ENCODE assay signal across 12 mouse cellular contexts in the genomic region with DNA sequence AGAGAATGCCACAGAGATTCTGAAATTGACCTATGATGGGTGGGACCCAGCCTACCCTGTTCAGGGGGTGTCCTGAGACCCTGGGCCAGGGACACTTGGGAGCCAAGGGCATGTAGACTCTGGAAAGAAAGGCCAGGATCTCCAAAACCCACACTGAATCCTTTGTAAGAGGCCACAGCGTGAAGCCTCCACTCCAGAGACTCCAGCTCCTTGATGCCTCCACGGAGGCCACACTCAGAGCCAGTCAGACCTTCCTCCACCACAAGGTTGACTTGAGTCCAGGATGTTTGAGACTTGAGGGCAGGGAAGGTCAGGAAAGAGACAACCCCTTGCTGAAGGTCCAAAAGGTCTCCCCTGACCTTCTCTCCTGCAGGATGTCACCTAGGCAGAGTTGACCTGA. TPM values are rescaled to one million over a fixed set of nuclear protein-coding genes. Genes with fewer than 3 reads are reported as not detected.
DNase-seq lines count a peak whose midpoint lies in the region; ATAC-seq lines count a peak whose summit lies in the region.
"Had no signal": no experiment of that assay in that cellular context is flagged by ENCODE, and none has a peak within 500 bp of the region (broad histone marks: within the 10 kb centered on the region; RNA-seq: fewer than 3 reads in every experiment).

No protein-coding gene starts in this region.

- H3K4me3 ChIP-seq in hindbrain, embryonic 10.5 days: peak overlapping the region; percentile 62
- no peak overlapping the region for H3K4me3 ChIP-seq in hindbrain, embryonic 12.5 days
- no peak overlapping the region for H3K4me3 ChIP-seq in midbrain, embryonic 12.5 days
- H3K4me3 ChIP-seq in midbrain, embryonic 15.5 days: no peak overlapping the region
- H3K4me3 ChIP-seq in limb, embryonic 10.5 days: no peak overlapping the region
- no peak overlapping the region for H3K4me3 ChIP-seq in neural tube, embryonic 12.5 days
- H3K4me3 ChIP-seq in kidney, embryonic 16.5 days (ENCODE audit: low read length): no peak overlapping the region

- peaks cover 21% of the 10 kb centered on the region for H3K4me1 ChIP-seq in hindbrain, embryonic 10.5 days (replicated peaks)
- peaks cover 16% of the 10 kb centered on the region for H3K4me1 ChIP-seq in hindbrain, embryonic 12.5 days
- H3K4me1 ChIP-seq in midbrain, embryonic 12.5 days: peaks cover 7% of the 10 kb centered on the region; the same call in 1 of the 2 replicates
- H3K4me1 ChIP-seq in midbrain, embryonic 15.5 days: peaks cover 12% of the 10 kb centered on the region
- peaks cover 28% of the 10 kb centered on the region for H3K4me1 ChIP-seq in limb, embryonic 10.5 days
- H3K4me1 ChIP-seq in neural tube, embryonic 12.5 days: peaks cover 13% of the 10 kb centered on the region
- peaks cover 10% of the 10 kb centered on the region; the same call in 1 of the 2 replicates for H3K4me1 ChIP-seq in kidney, embryonic 16.5 days (ENCODE audit: insufficient read depth, low read length)

- H3K36me3 ChIP-seq in hindbrain, embryonic 10.5 days: peaks cover 18% of the 10 kb centered on the region
- H3K36me3 ChIP-seq in hindbrain, embryonic 12.5 days: peaks cover 19% of the 10 kb centered on the region
- peaks cover 16% of the 10 kb centered on the region; the same call in 1 of the 2 replicates for H3K36me3 ChIP-seq in midbrain, embryonic 12.5 days
- H3K36me3 ChIP-seq in midbrain, embryonic 15.5 days (replicated peaks): 0 out of 2 replicates have a peak, but pooled peaks cover 9% of the 10 kb centered on the region
- peaks cover 30% of the 10 kb centered on the region for H3K36me3 ChIP-seq in limb, embryonic 10.5 days
- H3K36me3 ChIP-seq in neural tube, embryonic 12.5 days: peaks cover 11% of the 10 kb centered on the region
- peaks cover 8% of the 10 kb centered on the region; the same call in 1 of the 2 replicates for H3K36me3 ChIP-seq in kidney, embryonic 16.5 days (ENCODE audit: insufficient read depth, low read length)

- H3K9me3 ChIP-seq in hindbrain, embryonic 10.5 days: no peaks in the 10 kb centered on the region
- H3K9me3 ChIP-seq in hindbrain, embryonic 12.5 days (replicated peaks): no peaks in the 10 kb centered on the region
- H3K9me3 ChIP-seq in midbrain, embryonic 12.5 days: no peaks in the 10 kb centered on the region
- no peaks in the 10 kb centered on the region for H3K9me3 ChIP-seq in midbrain, embryonic 15.5 days
- H3K9me3 ChIP-seq in limb, embryonic 10.5 days (replicated peaks): no peaks in the 10 kb centered on the region
- H3K9me3 ChIP-seq in neural tube, embryonic 12.5 days: no peaks in the 10 kb centered on the region
- H3K9me3 ChIP-seq in kidney, embryonic 16.5 days (ENCODE audit: low read length): no peaks in the 10 kb centered on the region

- peaks cover 24% of the 10 kb centered on the region for H3K27me3 ChIP-seq in hindbrain, embryonic 10.5 days (ENCODE audit: insufficient read depth, poor library complexity, severe bottlenecking)
- no peaks in the 10 kb centered on the region; the same call in 1 of the 2 replicates for H3K27me3 ChIP-seq in hindbrain, embryonic 12.5 days
- peaks cover 27% of the 10 kb centered on the region; the same call in 1 of the 2 replicates for H3K27me3 ChIP-seq in midbrain, embryonic 12.5 days
- H3K27me3 ChIP-seq in midbrain, embryonic 15.5 days (replicated peaks): no peaks in the 10 kb centered on the region
- H3K27me3 ChIP-seq in limb, embryonic 10.5 days (ENCODE audit: low read depth, poor library complexity, severe bottlenecking): no peaks in the 10 kb centered on the region
- no peaks in the 10 kb centered on the region for H3K27me3 ChIP-seq in neural tube, embryonic 12.5 days (replicated peaks)
- H3K27me3 ChIP-seq in kidney, embryonic 16.5 days (ENCODE audit: insufficient read depth, low read length): no peaks in the 10 kb centered on the region

- no peak overlapping the region for H3K27ac ChIP-seq in hindbrain, embryonic 10.5 days
- no peak overlapping the region for H3K27ac ChIP-seq in hindbrain, embryonic 12.5 days
- H3K27ac ChIP-seq in midbrain, embryonic 12.5 days (replicated peaks): no peak overlapping the region
- H3K27ac ChIP-seq in midbrain, embryonic 15.5 days: no peak overlapping the region
- H3K27ac ChIP-seq in limb, embryonic 10.5 days: no peak overlapping the region
- H3K27ac ChIP-seq in neural tube, embryonic 12.5 days: no peak overlapping the region
- no peak overlapping the region for H3K27ac ChIP-seq in kidney, embryonic 16.5 days (ENCODE audit: low read length)

- peak; percentile 1 for DNase-seq in hindbrain, embryonic 10.5 days (ENCODE audit: low spot score)
- peak; percentile 32 for DNase-seq in limb, embryonic 10.5 days (ENCODE audit: low spot score)
- DNase-seq: forebrain, postnatal 0 days; kidney, adult 2 months had no signal

- 90% methylated on average over 2 of the region's 2 CpGs for WGBS in hindbrain, embryonic 10.5 days
- WGBS in hindbrain, embryonic 12.5 days: 85% methylated on average over 2 of the region's 2 CpGs
- 93% methylated on average over 2 of the region's 2 CpGs for WGBS in midbrain, embryonic 12.5 days
- WGBS in midbrain, embryonic 15.5 days: 87% methylated on average over 2 of the region's 2 CpGs
- WGBS in limb, embryonic 10.5 days: 84% methylated on average over 2 of the region's 2 CpGs
- WGBS in neural tube, embryonic 12.5 days: 84% methylated on average over 2 of the region's 2 CpGs
- WGBS in kidney, embryonic 16.5 days: 81% methylated on average over 2 of the region's 2 CpGs

- H3K9ac ChIP-seq in hindbrain, embryonic 12.5 days: no peak overlapping the region
- H3K9ac ChIP-seq in midbrain, embryonic 12.5 days (replicated peaks): no peak overlapping the region
- no peak overlapping the region for H3K9ac ChIP-seq in midbrain, embryonic 15.5 days
- H3K9ac ChIP-seq in neural tube, embryonic 12.5 days: no peak overlapping the region
- no peak overlapping the region for H3K9ac ChIP-seq in kidney, embryonic 16.5 days (replicated peaks; ENCODE audit: low read length)

- H3K4me2 ChIP-seq in hindbrain, embryonic 12.5 days (replicated peaks): no peak overlapping the region
- no peak overlapping the region for H3K4me2 ChIP-seq in midbrain, embryonic 12.5 days (replicated peaks)
- H3K4me2 ChIP-seq in midbrain, embryonic 15.5 days: no peak overlapping the region
- peak overlapping the region; percentile 98; the same call in 1 of the 2 replicates for H3K4me2 ChIP-seq in neural tube, embryonic 12.5 days (replicated peaks)
- no peak overlapping the region for H3K4me2 ChIP-seq in kidney, embryonic 16.5 days (replicated peaks; ENCODE audit: low read depth, low read length)

- no peak for ATAC-seq in hindbrain, embryonic 12.5 days (ENCODE audit: low FRiP score)
- ATAC-seq in midbrain, embryonic 12.5 days (ENCODE audit: low FRiP score, low read depth): 0 out of 2 replicates have a peak, but pooled peaks have one; percentile 8
- no peak for ATAC-seq in midbrain, embryonic 15.5 days (replicated peaks)
- ATAC-seq in neural tube, embryonic 12.5 days (ENCODE audit: low FRiP score, low read depth): no peak; the same call in 1 of the 2 replicates
- ATAC-seq in kidney, embryonic 16.5 days (ENCODE audit: low FRiP score, low TSS enrichment): no peak

RNA-seq across cellular contexts. Expression of a gene that starts 0.8 kb away (rescaled TPM):
- 19.3 and 25.7 TPM in 2 replicates for polyA plus RNA-seq in hindbrain, embryonic 10.5 days (2016; fragmentation: Nextera tagmentation; extraction: Ambion mirVana)
- polyA plus RNA-seq in hindbrain, embryonic 12.5 days (2016; fragmentation: Nextera tagmentation; extraction: Ambion mirVana): 13.4 and 14.6 TPM in 2 replicates
- 10.9 and 11.0 TPM in 2 replicates for polyA plus RNA-seq in midbrain, embryonic 12.5 days (2016; fragmentation: Nextera tagmentation; extraction: Ambion mirVana)
- polyA plus RNA-seq in midbrain, embryonic 15.5 days (2015; fragmentation: Nextera tagmentation; extraction: Ambion mirVana): 16.9 and 19.7 TPM in 2 replicates
- 26.6 and 29.3 TPM in 2 replicates for polyA plus RNA-seq in limb, embryonic 10.5 days (2016; fragmentation: Nextera tagmentation; extraction: Ambion mirVana)
- polyA plus RNA-seq in neural tube, embryonic 12.5 days (2016; fragmentation: Nextera tagmentation; extraction: Ambion mirVana): 16.2 and 17.9 TPM in 2 replicates
- polyA plus RNA-seq in kidney, embryonic 16.5 days (2015; fragmentation: Nextera tagmentation; extraction: Ambion mirVana): 53.6 and 58.1 TPM in 2 replicates

RNA-seq across cellular contexts. Expression of a gene that starts 20.6 kb away (rescaled TPM):
- 70.0 and 77.2 TPM in 2 replicates for polyA plus RNA-seq in hindbrain, embryonic 10.5 days (2016; fragmentation: Nextera tagmentation; extraction: Ambion mirVana)
- polyA plus RNA-seq in hindbrain, embryonic 12.5 days (2016; fragmentation: Nextera tagmentation; extraction: Ambion mirVana): 57.8 and 66.1 TPM in 2 replicates
- polyA plus RNA-seq in midbrain, embryonic 12.5 days (2016; fragmentation: Nextera tagmentation; extraction: Ambion mirVana): 59.8 and 62.5 TPM in 2 replicates
- polyA plus RNA-seq in midbrain, embryonic 15.5 days (2015; fragmentation: Nextera tagmentation; extraction: Ambion mirVana): 70.4 and 72.5 TPM in 2 replicates
- polyA plus RNA-seq in limb, embryonic 10.5 days (2016; fragmentation: Nextera tagmentation; extraction: Ambion mirVana): 71.3 and 79.8 TPM in 2 replicates
- 67.4 and 69.5 TPM in 2 replicates for polyA plus RNA-seq in neural tube, embryonic 12.5 days (2016; fragmentation: Nextera tagmentation; extraction: Ambion mirVana)
- 56.2 and 60.1 TPM in 2 replicates for polyA plus RNA-seq in kidney, embryonic 16.5 days (2015; fragmentation: Nextera tagmentation; extraction: Ambion mirVana)

RNA-seq across cellular contexts. Expression of a gene that starts 52.7 kb away (rescaled TPM):
- not detected in 2 replicates for polyA plus RNA-seq in hindbrain, embryonic 10.5 days (2016; fragmentation: Nextera tagmentation; extraction: Ambion mirVana)
- not detected in 2 replicates for polyA plus RNA-seq in hindbrain, embryonic 12.5 days (2016; fragmentation: Nextera tagmentation; extraction: Ambion mirVana)
- polyA plus RNA-seq in midbrain, embryonic 12.5 days (2016; fragmentation: Nextera tagmentation; extraction: Ambion mirVana): not detected in 2 replicates
- polyA plus RNA-seq in midbrain, embryonic 15.5 days (2015; fragmentation: Nextera tagmentation; extraction: Ambion mirVana): not detected in 2 replicates
- not detected in 2 replicates for polyA plus RNA-seq in limb, embryonic 10.5 days (2016; fragmentation: Nextera tagmentation; extraction: Ambion mirVana)
- polyA plus RNA-seq in neural tube, embryonic 12.5 days (2016; fragmentation: Nextera tagmentation; extraction: Ambion mirVana): not detected in 2 replicates
- polyA plus RNA-seq in kidney, embryonic 16.5 days (2015; fragmentation: Nextera tagmentation; extraction: Ambion mirVana): not detected in 2 replicates
- polyA plus RNA-seq: embryonic facial prominence, embryonic 14.5 days; forebrain, postnatal 0 days; heart, postnatal 0 days; kidney, adult 2 months; liver, embryonic 16.5 days had no signal
